Mouse (Mus musculus): ENCODE measurements around the gene Ncs1. TPM values are rescaled to one million over a fixed set of nuclear protein-coding genes. Genes with fewer than 3 reads are reported as not detected.

Gene Ncs1
- total RNA-seq, 2 experiments from 2014 or later = 259 to 284 TPM

DNA sequence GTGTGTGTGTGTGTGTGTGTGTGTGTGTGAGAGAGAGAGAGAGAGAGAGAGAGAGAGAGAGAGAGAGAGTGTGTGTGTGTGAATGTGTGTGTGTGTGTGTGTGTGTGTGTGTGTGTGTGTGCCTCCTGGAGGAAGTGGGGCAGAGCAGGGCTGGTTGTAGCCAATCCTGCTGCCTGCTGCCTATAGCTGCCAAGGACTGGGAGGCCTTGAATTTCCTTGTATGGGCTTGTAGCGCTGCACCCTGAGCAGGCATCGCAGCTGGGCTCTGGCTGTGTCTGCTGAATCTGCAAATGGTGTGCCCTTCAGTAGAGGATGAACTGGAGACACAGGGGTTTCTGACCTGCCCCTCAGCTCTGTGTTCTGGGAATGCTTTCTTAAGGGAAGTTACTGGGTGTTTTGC lies 72.5 kb downstream of the Ncs1 start:
- no peak for DNase-seq (ENCODE audit: extremely low spot score in 1 of 2, low spot score in 1 of 2)

DNA sequence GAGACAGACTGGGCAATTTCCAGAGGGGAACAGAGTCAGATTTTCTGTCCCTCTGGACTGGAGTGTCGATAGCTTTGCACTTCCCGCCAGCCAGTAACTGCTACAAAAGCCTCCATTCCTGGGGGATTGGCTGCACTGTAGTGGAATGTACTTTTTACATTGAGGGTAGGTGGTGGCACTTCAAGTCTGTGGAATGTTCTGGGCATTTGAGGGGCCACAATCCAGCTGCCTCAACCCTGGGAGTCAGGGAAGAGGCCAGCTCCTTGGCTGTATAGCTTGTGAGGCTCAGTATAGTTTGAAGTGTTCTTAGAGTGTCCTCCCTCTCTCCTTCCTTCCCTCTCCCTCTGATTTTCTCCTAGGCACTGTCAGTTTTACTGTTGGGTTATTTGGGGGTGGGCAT lies 73.6 kb downstream of the Ncs1 start:
- DNase-seq (ENCODE audit: extremely low spot score in 1 of 2, low spot score in 1 of 2) = no peak

GRCm38 (mm10) chr2:31327186-31327585 lies 81.6 kb downstream of the Ncs1 start:
- no peak for DNase-seq (ENCODE audit: extremely low spot score in 1 of 2, low spot score in 1 of 2)

GRCm38 (mm10) chr2:31337706-31338330 lies 92.2 kb downstream of the Ncs1 start:
- peak in 1 of 2 experiments; percentile 24 for DNase-seq (ENCODE audit: extremely low spot score in 1 of 2, low spot score in 1 of 2)

DNA sequence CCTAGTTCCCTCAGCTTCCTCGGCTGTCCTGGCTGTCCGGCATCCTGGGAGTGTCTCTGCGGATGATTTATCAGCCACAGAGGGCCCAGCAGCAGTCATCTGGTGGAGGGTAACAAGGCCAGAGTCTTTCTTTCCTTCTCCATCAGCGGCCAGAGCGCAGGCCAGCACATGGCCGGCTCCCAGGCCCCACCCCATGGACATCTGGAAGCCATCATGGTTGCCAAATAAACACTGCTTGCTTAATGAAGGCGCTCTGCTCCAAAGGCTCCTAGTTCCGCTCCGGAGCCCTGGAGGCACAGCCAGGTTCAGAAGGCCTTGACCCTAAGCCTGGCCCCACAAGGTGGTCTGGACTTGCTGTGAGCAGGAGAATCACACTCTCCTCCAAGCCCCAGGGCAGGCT lies 94.2 kb downstream of the Ncs1 start:
- no peak for DNase-seq (ENCODE audit: extremely low spot score in 1 of 2, low spot score in 1 of 2)

DNA sequence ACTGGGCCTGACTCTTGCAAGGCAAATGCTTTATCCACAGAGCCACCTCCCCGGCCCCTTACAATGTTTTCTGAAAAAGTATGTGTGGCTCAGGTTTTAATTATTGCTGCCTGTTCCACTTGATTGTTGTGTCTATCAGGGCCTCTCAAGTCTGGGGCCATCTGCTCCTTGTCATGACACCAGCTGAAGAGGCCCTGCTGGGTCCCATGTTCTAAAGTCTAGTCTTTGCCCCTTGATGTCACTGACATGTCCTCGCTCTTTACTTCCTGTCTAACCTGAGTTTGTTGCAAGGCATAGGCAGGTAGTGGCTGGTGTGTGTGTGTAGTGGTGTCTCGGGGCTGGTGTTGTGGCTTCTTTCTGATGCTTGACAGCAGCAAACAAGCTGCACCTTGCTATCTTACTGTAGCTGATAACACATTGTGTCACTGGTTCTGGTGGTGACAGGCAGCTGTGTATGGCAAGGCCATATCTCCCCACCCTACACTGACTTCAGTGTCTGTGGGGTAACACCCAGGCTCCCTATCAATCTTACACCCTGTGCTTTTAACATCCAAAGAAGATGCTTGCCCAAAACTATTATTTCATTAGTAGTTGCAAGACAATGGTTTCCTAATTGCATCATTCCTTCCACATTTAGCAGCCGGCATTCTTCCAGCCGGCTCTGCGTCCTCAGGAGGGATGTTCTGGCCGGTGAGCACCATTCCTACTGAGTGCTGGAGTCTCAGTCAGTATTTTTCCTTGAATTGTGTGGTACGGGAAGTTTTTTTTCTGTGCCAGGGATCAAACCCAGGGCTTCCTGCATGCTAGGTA lies 96.3 kb downstream of the Ncs1 start:
- no peak for DNase-seq (ENCODE audit: extremely low spot score in 1 of 2, low spot score in 1 of 2)

Other genes starting within 250 kb of the Ncs1 start
- gene Fnbp1, start 103.8 kb upstream of the Ncs1 start, total RNA-seq (2021) = 100 to 1,000 TPM in 1 of 2 experiments, 10 to 100 TPM in 1; 95.1 to 118 TPM
- gene Gpr107, start 93.5 kb upstream of the Ncs1 start, total RNA-seq (2021) = 10 to 100 TPM; 45.2 to 49.6 TPM
- gene Hmcn2, start 68.6 kb downstream of the Ncs1 start, total RNA-seq (2021) = under 1 TPM; 0.25 to 0.49 TPM
- gene Ass1, start 224.4 kb downstream of the Ncs1 start, total RNA-seq (2021) = 10 to 100 TPM; 17.7 to 20.8 TPM